Mouse (Mus musculus): ENCODE measurements around the gene Galk1. TPM values are rescaled to one million over a fixed set of nuclear protein-coding genes. Genes with fewer than 3 reads are reported as not detected.

Gene Galk1
- polyA plus RNA-seq, 1 experiment from 2014 or later: 140 TPM

- Histone ChIP-seq H3K9me3 (ENCODE audit: control insufficient read depth, low read length) (no peaks in the 10 kb centered on the region), H3K27me3 (replicated peaks; ENCODE audit: control insufficient read depth, insufficient read depth, low read length) (no peaks in the 10 kb centered on the region), H3K36me3 (ENCODE audit: control insufficient read depth, insufficient read depth, low read length) (peaks cover 96% of the 10 kb centered on the region), H3K4me3 (ENCODE audit: low read depth, low read length) (no peak overlapping the region), H3K4me1 (ENCODE audit: control insufficient read depth, insufficient read depth, low read length) (no peaks in the 10 kb centered on the region), H3K9ac (ENCODE audit: low read depth, low read length) (no peak overlapping the region), H3K4me2 (ENCODE audit: low read depth, low read length) (no peak overlapping the region), H3K27ac (replicated peaks; ENCODE audit: low read depth, low read length) (no peak overlapping the region)
- WGBS: 92% methylated on average over 9 of the region's 9 CpGs
- DNase-seq (ENCODE audit: low spot score) (no peak), ATAC-seq (ENCODE audit: low read depth) (no peak)
Measured at GRCm38 (mm10) chr11:116053510-116054229, 41.2 kb upstream of the Galk1 start.

DNA sequence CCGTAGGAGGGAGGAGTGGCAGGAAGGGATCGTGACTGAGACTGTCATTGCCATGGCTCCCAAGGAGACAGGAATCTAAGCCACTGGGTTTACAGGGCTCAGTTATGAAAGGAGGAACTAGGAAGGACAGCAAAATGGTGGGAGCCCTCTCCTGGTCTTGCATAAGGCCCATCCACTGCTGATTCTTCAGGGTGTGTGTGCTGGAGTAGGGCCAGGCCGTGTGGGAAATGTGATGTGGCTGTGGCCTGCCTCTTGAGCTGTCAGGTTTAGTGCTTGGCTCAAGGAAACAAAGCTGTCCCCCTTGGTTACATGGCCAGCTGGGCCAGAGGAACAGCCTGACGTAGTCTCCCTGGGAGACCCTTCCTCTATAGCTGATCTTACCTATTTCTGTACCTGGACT, 37.7 kb upstream of the Galk1 start:
- no peaks in the 10 kb centered on the region for H3K4me1 ChIP-seq (ENCODE audit: control insufficient read depth, insufficient read depth, low read length)
- no peak overlapping the region for H3K27ac ChIP-seq (replicated peaks; ENCODE audit: low read depth, low read length)
- DNase-seq (ENCODE audit: low spot score) (no peak), ATAC-seq (ENCODE audit: low read depth) (no peak)
- no peaks in the 10 kb centered on the region for H3K27me3 ChIP-seq (replicated peaks; ENCODE audit: control insufficient read depth, insufficient read depth, low read length)
- H3K9me3 ChIP-seq (ENCODE audit: control insufficient read depth, low read length): no peaks in the 10 kb centered on the region
- no peak overlapping the region for H3K4me3 ChIP-seq (ENCODE audit: low read depth, low read length)
- WGBS: 76% methylated on average over 3 of the region's 4 CpGs
- H3K4me2 ChIP-seq (ENCODE audit: low read depth, low read length): no peak overlapping the region
- no peak overlapping the region for H3K9ac ChIP-seq (ENCODE audit: low read depth, low read length)
- H3K36me3 ChIP-seq (ENCODE audit: control insufficient read depth, insufficient read depth, low read length): peaks cover 89% of the 10 kb centered on the region

DNA sequence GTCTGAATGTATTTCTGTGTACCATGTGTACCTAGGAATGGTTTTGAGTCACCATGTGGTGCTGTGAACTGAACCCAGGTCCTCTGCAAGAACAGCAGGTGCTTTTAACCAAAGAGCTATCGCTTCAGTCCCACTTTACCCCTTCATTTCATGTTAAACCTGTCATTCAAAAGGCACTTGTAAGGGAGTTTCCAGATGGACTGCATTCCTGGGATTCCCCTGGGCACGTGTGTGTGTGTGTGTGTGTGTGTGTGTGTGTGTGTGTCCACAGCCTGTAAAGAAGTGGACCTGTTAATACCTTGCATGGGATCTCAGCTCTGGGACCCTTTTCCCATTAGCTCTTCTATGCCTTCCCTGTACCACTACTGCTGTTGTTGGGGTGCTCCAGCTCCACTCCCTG, 37.1 kb upstream of the Galk1 start:
- H3K4me1 ChIP-seq (ENCODE audit: control insufficient read depth, insufficient read depth, low read length): no peaks in the 10 kb centered on the region
- H3K27me3 ChIP-seq (replicated peaks; ENCODE audit: control insufficient read depth, insufficient read depth, low read length): no peaks in the 10 kb centered on the region

GRCm38 (mm10) chr11:116045173-116045572, 32.7 kb upstream of the Galk1 start:
- Histone ChIP-seq H3K36me3 (ENCODE audit: control insufficient read depth, insufficient read depth, low read length) (peaks cover 70% of the 10 kb centered on the region), H3K27ac (replicated peaks; ENCODE audit: low read depth, low read length) (no peak overlapping the region), H3K4me2 (ENCODE audit: low read depth, low read length) (no peak overlapping the region), H3K9me3 (ENCODE audit: control insufficient read depth, low read length) (no peaks in the 10 kb centered on the region), H3K4me1 (ENCODE audit: control insufficient read depth, insufficient read depth, low read length) (no peaks in the 10 kb centered on the region), H3K9ac (ENCODE audit: low read depth, low read length) (no peak overlapping the region), H3K27me3 (replicated peaks; ENCODE audit: control insufficient read depth, insufficient read depth, low read length) (no peaks in the 10 kb centered on the region), H3K4me3 (ENCODE audit: low read depth, low read length) (no peak overlapping the region)
- no peak for DNase-seq (ENCODE audit: low spot score)
- WGBS: 95% methylated on average over 6 of the region's 6 CpGs
- no peak for ATAC-seq (ENCODE audit: low read depth)

More for the DNA sequence above, 37.1 kb upstream of the Galk1 start:
- no peak for ATAC-seq (ENCODE audit: low read depth)
- Histone ChIP-seq H3K36me3 (ENCODE audit: control insufficient read depth, insufficient read depth, low read length) (peaks cover 89% of the 10 kb centered on the region), H3K4me2 (ENCODE audit: low read depth, low read length) (no peak overlapping the region), H3K9ac (ENCODE audit: low read depth, low read length) (no peak overlapping the region), H3K27ac (replicated peaks; ENCODE audit: low read depth, low read length) (no peak overlapping the region), H3K9me3 (ENCODE audit: control insufficient read depth, low read length) (no peaks in the 10 kb centered on the region), H3K4me3 (ENCODE audit: low read depth, low read length) (no peak overlapping the region)
- DNase-seq (ENCODE audit: low spot score): no peak
- WGBS: 91% methylated on average over 2 of the region's 2 CpGs

GRCm38 (mm10) chr11:116043286-116043685, 30.8 kb upstream of the Galk1 start:
- WGBS: 97% methylated on average over 1 of the region's 1 CpGs
- H3K4me3 ChIP-seq (ENCODE audit: low read depth, low read length): no peak overlapping the region
- no peak overlapping the region for H3K27ac ChIP-seq (replicated peaks; ENCODE audit: low read depth, low read length)
- H3K27me3 ChIP-seq (replicated peaks; ENCODE audit: control insufficient read depth, insufficient read depth, low read length): no peaks in the 10 kb centered on the region
- H3K9ac ChIP-seq (ENCODE audit: low read depth, low read length): no peak overlapping the region
- peaks cover 65% of the 10 kb centered on the region for H3K36me3 ChIP-seq (ENCODE audit: control insufficient read depth, insufficient read depth, low read length)
- ATAC-seq (ENCODE audit: low read depth) (no peak), DNase-seq (ENCODE audit: low spot score) (no peak)
- no peaks in the 10 kb centered on the region for H3K4me1 ChIP-seq (ENCODE audit: control insufficient read depth, insufficient read depth, low read length)
- H3K4me2 ChIP-seq (ENCODE audit: low read depth, low read length): no peak overlapping the region
- H3K9me3 ChIP-seq (ENCODE audit: control insufficient read depth, low read length): no peaks in the 10 kb centered on the region

DNA sequence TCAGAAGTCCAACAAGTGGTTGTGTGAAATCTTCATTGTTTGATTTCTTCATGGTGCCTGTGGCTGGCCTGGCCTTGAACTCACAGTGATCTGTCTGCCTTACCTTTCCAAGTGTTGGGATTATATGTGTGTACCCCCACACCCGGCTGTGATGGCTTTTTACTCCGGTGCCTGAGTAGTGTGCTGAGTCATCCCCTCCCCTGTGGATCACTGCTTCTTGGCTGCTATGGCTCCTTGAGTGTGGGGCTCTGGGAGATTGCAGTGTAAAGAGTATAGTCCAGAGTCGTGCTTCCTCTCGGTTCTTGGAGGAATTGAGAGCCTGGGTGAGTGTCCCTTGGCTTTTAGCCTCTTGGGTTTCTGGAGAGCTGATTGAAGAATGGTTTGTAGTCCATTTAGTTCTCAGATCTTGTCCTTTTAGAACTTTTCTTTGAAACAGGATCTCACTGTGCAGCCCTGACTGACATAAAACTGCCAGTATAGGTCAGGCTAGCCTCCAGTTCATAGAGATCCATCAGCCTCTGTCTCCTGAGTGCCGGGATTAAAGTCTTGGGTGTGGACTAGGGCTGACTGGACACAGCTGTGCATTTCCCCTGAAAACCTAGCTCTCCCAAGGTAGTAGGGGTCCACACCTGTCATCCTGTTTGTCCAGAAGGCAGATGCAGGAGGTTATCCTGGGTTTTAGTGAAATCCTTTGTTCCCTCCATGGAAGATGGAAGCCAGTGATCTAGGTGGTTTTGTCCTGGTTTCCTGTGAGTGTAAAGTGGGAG, 30.0 kb upstream of the Galk1 start:
- 88% methylated on average over 5 of the region's 5 CpGs for WGBS
- peaks cover 60% of the 10 kb centered on the region for H3K36me3 ChIP-seq (ENCODE audit: control insufficient read depth, insufficient read depth, low read length)

DNA sequence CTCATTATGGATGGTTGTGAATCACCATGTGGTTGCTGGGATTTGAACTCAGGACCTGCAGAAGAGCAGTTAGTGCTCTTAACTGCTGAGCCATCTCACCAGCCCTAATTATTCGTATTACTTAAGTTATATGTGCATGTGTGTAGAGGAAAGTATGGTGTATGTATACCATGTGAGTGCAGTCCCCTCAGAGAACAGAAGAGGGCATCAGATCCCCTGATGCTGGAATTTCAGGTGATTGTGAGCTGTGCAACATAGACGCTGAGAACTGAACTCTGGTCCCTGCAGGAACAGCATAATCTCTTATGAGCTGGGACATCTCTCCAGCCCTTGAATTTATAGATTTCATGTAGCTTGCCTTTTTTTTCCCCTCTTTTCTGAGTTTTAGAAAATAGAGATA, 29.3 kb upstream of the Galk1 start:
- no peak overlapping the region for H3K4me2 ChIP-seq (ENCODE audit: low read depth, low read length)
- 93% methylated on average over 2 of the region's 2 CpGs for whole genome bisulfite sequencing
- no peak for ATAC-seq (ENCODE audit: low read depth)

More for the DNA sequence above, 30.0 kb upstream of the Galk1 start:
- Histone ChIP-seq H3K4me2 (ENCODE audit: low read depth, low read length) (no peak overlapping the region), H3K27me3 (replicated peaks; ENCODE audit: control insufficient read depth, insufficient read depth, low read length) (no peaks in the 10 kb centered on the region), H3K9me3 (ENCODE audit: control insufficient read depth, low read length) (no peaks in the 10 kb centered on the region), H3K27ac (replicated peaks; ENCODE audit: low read depth, low read length) (no peak overlapping the region), H3K9ac (ENCODE audit: low read depth, low read length) (no peak overlapping the region), H3K4me1 (ENCODE audit: control insufficient read depth, insufficient read depth, low read length) (no peaks in the 10 kb centered on the region), H3K4me3 (ENCODE audit: low read depth, low read length) (no peak overlapping the region)
- no peak for DNase-seq (ENCODE audit: low spot score)
- no peak for ATAC-seq (ENCODE audit: low read depth)

DNA sequence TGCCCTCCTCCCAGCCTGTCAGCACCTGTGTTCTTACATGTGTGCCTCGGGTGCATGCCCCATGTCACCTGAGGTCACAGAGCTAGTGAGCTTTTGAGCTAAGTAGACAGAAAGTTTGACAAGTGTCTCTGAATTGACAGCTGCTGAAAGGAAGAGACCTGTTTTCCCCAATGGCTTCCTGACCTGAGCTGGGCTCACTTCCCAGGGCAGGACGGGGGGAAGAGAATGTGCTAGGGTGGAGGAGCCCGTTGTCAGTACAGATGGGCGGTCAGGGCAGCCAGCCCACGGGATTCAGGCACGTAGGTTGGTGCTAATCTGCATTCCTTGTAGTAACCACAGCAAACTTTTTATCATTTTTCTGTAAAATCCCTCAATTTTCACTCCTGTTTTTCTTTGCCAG, 28.1 kb upstream of the Galk1 start:
- Histone ChIP-seq H3K36me3 (ENCODE audit: control insufficient read depth, insufficient read depth, low read length) (peaks cover 54% of the 10 kb centered on the region), H3K9me3 (ENCODE audit: control insufficient read depth, low read length) (no peaks in the 10 kb centered on the region), H3K4me1 (ENCODE audit: control insufficient read depth, insufficient read depth, low read length) (no peaks in the 10 kb centered on the region), H3K27me3 (replicated peaks; ENCODE audit: control insufficient read depth, insufficient read depth, low read length) (no peaks in the 10 kb centered on the region), H3K9ac (ENCODE audit: low read depth, low read length) (no peak overlapping the region), H3K4me2 (ENCODE audit: low read depth, low read length) (no peak overlapping the region), H3K4me3 (ENCODE audit: low read depth, low read length) (no peak overlapping the region), H3K27ac (replicated peaks; ENCODE audit: low read depth, low read length) (no peak overlapping the region)
- DNase-seq (ENCODE audit: low spot score): no peak
- 76% methylated on average over 6 of the region's 6 CpGs for WGBS
- no peak for ATAC-seq (ENCODE audit: low read depth)

More for the DNA sequence above, 29.3 kb upstream of the Galk1 start:
- H3K27me3 ChIP-seq (replicated peaks; ENCODE audit: control insufficient read depth, insufficient read depth, low read length): no peaks in the 10 kb centered on the region
- H3K4me1 ChIP-seq (ENCODE audit: control insufficient read depth, insufficient read depth, low read length): no peaks in the 10 kb centered on the region
- H3K9ac ChIP-seq (ENCODE audit: low read depth, low read length): no peak overlapping the region
- no peak overlapping the region for H3K4me3 ChIP-seq (ENCODE audit: low read depth, low read length)
- H3K27ac ChIP-seq (replicated peaks; ENCODE audit: low read depth, low read length): no peak overlapping the region
- DNase-seq (ENCODE audit: low spot score): no peak
- H3K9me3 ChIP-seq (ENCODE audit: control insufficient read depth, low read length): no peaks in the 10 kb centered on the region
- peaks cover 53% of the 10 kb centered on the region for H3K36me3 ChIP-seq (ENCODE audit: control insufficient read depth, insufficient read depth, low read length)

All from embryonic facial prominence, embryonic 14.5 days (tissue).